8 mouse cellular contexts compared by ENCODE assay signal in genomic region chr3:89727028-89727427, GRCm38 (mm10). TPM values are rescaled to one million over a fixed set of nuclear protein-coding genes. Genes with fewer than 3 reads are reported as not detected.
DNase-seq lines count a peak whose midpoint lies in the region; ATAC-seq and TF ChIP-seq lines count a peak whose summit lies in the region.

No protein-coding gene starts in this region.

- no peaks in the 10 kb centered on the region for H3K27me3 ChIP-seq in cerebellum, adult 2 months (ENCODE audit: control insufficient read depth, insufficient read depth, low read length)
- no peaks in the 10 kb centered on the region for H3K27me3 ChIP-seq in testis, adult 2 months (ENCODE audit: control insufficient read depth, insufficient read depth, low read length)
- no peaks in the 10 kb centered on the region for H3K27me3 ChIP-seq in neural tube, embryonic 11.5 days (ENCODE audit: control insufficient read depth, insufficient read depth, low read length)

- H3K9ac ChIP-seq in neural tube, embryonic 11.5 days (ENCODE audit: low read length): no peak overlapping the region

- no peaks in the 10 kb centered on the region for H3K36me3 ChIP-seq in testis, adult 2 months (ENCODE audit: control insufficient read depth, insufficient read depth, low read length)
- H3K36me3 ChIP-seq in neural tube, embryonic 11.5 days (ENCODE audit: control insufficient read depth, insufficient read depth, low read length): no peaks in the 10 kb centered on the region

- 20% methylated on average over 4 of the region's 4 CpGs for WGBS in cerebellum, adult 2 months
- WGBS in neural tube, embryonic 11.5 days: 19% methylated on average over 4 of the region's 4 CpGs

- ATAC-seq in neural tube, embryonic 11.5 days (ENCODE audit: insufficient read depth, low FRiP score, low TSS enrichment): no peak

- H3K4me1 ChIP-seq in cerebellum, adult 2 months (ENCODE audit: control insufficient read depth, insufficient read depth, low read length): peaks cover 13% of the 10 kb centered on the region; the same call in 1 of the 2 replicates
- peaks cover 10% of the 10 kb centered on the region for H3K4me1 ChIP-seq in testis, adult 2 months (ENCODE audit: control insufficient read depth, insufficient read depth, low read length)
- peaks cover 14% of the 10 kb centered on the region for H3K4me1 ChIP-seq in neural tube, embryonic 11.5 days (ENCODE audit: control insufficient read depth, insufficient read depth, low read length)

- no peak overlapping the region for H3K4me3 ChIP-seq in cerebellum, adult 2 months (replicated peaks; ENCODE audit: insufficient read depth, low read depth, low read length)
- no peak overlapping the region for H3K4me3 ChIP-seq in testis, adult 2 months (ENCODE audit: control insufficient read depth, low read depth, low read length)
- H3K4me3 ChIP-seq in neural tube, embryonic 11.5 days (ENCODE audit: low read depth, low read length): no peak overlapping the region

- no peak overlapping the region for H3K27ac ChIP-seq in cerebellum, adult 2 months (ENCODE audit: insufficient read depth, low read length)
- no peak overlapping the region for H3K27ac ChIP-seq in testis, adult 2 months (ENCODE audit: control insufficient read depth, insufficient read depth, low read depth, low read length)
- H3K27ac ChIP-seq in neural tube, embryonic 11.5 days (ENCODE audit: low read depth, low read length): no peak overlapping the region

- no peak overlapping the region for H3K4me2 ChIP-seq in neural tube, embryonic 11.5 days (ENCODE audit: low read depth)

- DNase-seq in cerebellum, adult 2 months: peak; percentile 29 to 41
- no peak for DNase-seq in cerebellum, adult 8-10 months
- DNase-seq in testis, postnatal 14 days (ENCODE audit: low spot score): no peak
- peak; percentile 62 for DNase-seq in embryo, embryonic 10.5 days (ENCODE audit: low spot score)
- DNase-seq in kidney, adult 9 months: peak; percentile 48
- peak; percentile 34 for DNase-seq in neural tube, embryonic 11.5 days (ENCODE audit: low spot score)
- DNase-seq in urinary bladder, postnatal 36 days (ENCODE audit: low spot score in 2 of 2): peak; percentile 16 to 28

- no peak for TF ChIP-seq POLR2A in cerebellum, adult 2 months (IDR thresholded peaks at IDR 0.05; ENCODE audit: borderline replicate concordance, insufficient read depth, low read length)
- no peak for TF ChIP-seq POLR2A in testis, adult 2 months (IDR thresholded peaks at IDR 0.05; ENCODE audit: control insufficient read depth, low read depth, low read length)

- no peaks in the 10 kb centered on the region for H3K9me3 ChIP-seq in neural tube, embryonic 11.5 days (ENCODE audit: control insufficient read depth, low read length)

- TF ChIP-seq CTCF in cerebellum, adult 2 months (IDR thresholded peaks at IDR 0.05; ENCODE audit: borderline replicate concordance, insufficient read depth, low read depth, low read length): peak; percentile 69
- peak; percentile 45; the same call in 1 of the 2 replicates for TF ChIP-seq CTCF in testis, adult 2 months (IDR thresholded peaks at IDR 0.05; ENCODE audit: control insufficient read depth, insufficient read depth, insufficient replicate concordance, low read depth, low read length)

RNA-seq across cellular contexts. Expression of gene Adar, which starts 12.2 kb away (rescaled TPM):
- polyA plus RNA-seq in cerebellum, adult 2 months (2012; rRNA removed): 108 and 112 TPM in 2 replicates
- 6.2 TPM in 2 replicates for polyA plus RNA-seq in testis, adult 2 months (2012; rRNA removed)
- 17.3 and 22.0 TPM in 2 replicates for polyA plus RNA-seq in neural tube, embryonic 11.5 days (2014; fragmentation: Nextera tagmentation; extraction: Ambion mirVana)

RNA-seq across cellular contexts. Expression of gene Chrnb2, which starts 37.4 kb away (rescaled TPM):
- polyA plus RNA-seq in cerebellum, adult 2 months (2012; rRNA removed): 46.2 and 51.4 TPM in 2 replicates
- 4.2 and 4.5 TPM in 2 replicates for polyA plus RNA-seq in testis, adult 2 months (2012; rRNA removed)
- polyA plus RNA-seq in neural tube, embryonic 11.5 days (2014; fragmentation: Nextera tagmentation; extraction: Ambion mirVana): 17.9 and 20.8 TPM in 2 replicates

RNA-seq across cellular contexts. Expression of gene Ube2q1, which starts 46.4 kb away (rescaled TPM):
- 52.7 and 55.7 TPM in 2 replicates for polyA plus RNA-seq in cerebellum, adult 2 months (2012; rRNA removed)
- polyA plus RNA-seq in testis, adult 2 months (2012; rRNA removed): 19.7 and 20.5 TPM in 2 replicates
- polyA plus RNA-seq in neural tube, embryonic 11.5 days (2014; fragmentation: Nextera tagmentation; extraction: Ambion mirVana): 22.3 and 28.0 TPM in 2 replicates

Comparison
In these comparisons a context has a peak if more than half of its experiments do, and no peak if none do; other contexts are left out.
1. DNase-seq: peak in cerebellum, adult 2 months (2 of 2), embryo, embryonic 10.5 days (single experiment), kidney, adult 9 months (single experiment), neural tube, embryonic 11.5 days (single experiment) and urinary bladder, postnatal 36 days (2 of 2); none in cerebellum, adult 8-10 months (single experiment) and testis, postnatal 14 days (single experiment).